Mouse (Mus musculus) T-helper 17 cell (primary cell): ENCODE results near the gene Hes7.

ENCODE experiments used
- in situ Hi-C, 2 experiments: fragments of 300-600 bp; cut with MboI, MseI; formaldehyde crosslinking; loops; 1 replicate in 1 of 2; 2 replicates in 1 of 2; pipeline ENCODE4 v1.15.1; 2025; ENCODE audit warnings: high pct_unique_total_duplicates in 2 of 2

The Hes7 gene

GRCm38 (mm10) chr11:69126706-69127095, 6.5 kb downstream of the Hes7 start:
- in situ Hi-C loops: loop anchor here in 1 of 2 experiments (10.0 kb wide), 1 partner anchor 272 kb away; no protein-coding TSS in a partner anchor

GRCm38 (mm10) chr11:69128426-69129122, 8.4 kb downstream of the Hes7 start:
- in situ Hi-C loops: loop anchor here in 1 of 2 experiments (10.0 kb wide), 1 partner anchor 274 kb away; no protein-coding TSS in a partner anchor

DNA sequence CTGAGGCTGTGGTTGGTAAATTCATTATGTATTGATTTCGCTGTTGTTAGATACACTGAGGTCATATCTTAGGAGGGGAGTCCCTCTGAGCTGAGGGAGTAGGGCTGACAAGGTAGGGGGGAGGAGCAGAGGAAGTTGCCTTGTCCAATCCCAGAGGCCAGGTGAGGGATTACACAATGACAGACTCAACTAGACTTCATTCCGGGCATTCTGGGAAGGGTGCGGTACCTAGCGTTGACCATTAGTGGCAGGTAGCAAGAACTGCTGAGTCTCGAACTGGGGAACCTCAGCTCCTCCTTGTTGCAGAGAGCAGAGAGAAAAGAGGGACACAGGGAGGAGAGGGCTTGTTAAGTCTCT, 13.3 kb downstream of the Hes7 start:
- in situ Hi-C loops: no loop called here

DNA sequence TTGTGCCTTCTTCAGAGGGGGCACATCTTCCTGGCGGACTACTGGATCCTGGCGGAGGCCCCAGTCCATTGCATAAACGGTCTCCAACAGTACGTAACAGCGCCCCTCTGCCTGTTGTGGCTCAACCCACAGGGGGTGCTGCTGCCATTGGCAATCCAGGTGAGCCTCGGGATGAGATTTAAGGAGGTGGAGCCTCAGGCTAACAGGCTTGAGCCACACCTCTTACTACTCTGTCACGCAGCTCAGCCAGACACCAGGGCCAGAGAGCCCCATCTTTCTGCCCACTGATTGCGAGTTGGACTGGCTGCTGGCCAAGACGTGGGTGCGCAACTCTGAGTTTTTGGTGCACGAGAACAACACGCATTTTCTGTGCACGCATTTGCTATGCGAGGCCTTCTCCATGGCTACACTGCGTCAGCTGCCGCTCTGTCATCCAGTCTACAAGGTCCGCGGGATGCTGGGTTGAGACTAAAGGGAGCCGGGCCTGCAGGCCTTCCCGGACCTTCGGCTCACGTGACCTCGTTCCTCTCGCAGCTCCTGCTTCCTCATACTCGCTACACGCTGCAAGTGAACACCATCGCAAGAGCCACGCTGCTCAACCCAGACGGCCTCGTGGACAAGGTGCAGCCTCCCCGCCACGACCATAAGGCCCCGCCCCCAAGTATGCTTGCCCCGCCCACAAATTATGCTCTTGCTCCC, 13.9 kb downstream of the Hes7 start:
- in situ Hi-C loops: no loop called here

GRCm38 (mm10) chr11:69134622-69134968, 14.4 kb downstream of the Hes7 start:
- in situ Hi-C loops: no loop called here

DNA sequence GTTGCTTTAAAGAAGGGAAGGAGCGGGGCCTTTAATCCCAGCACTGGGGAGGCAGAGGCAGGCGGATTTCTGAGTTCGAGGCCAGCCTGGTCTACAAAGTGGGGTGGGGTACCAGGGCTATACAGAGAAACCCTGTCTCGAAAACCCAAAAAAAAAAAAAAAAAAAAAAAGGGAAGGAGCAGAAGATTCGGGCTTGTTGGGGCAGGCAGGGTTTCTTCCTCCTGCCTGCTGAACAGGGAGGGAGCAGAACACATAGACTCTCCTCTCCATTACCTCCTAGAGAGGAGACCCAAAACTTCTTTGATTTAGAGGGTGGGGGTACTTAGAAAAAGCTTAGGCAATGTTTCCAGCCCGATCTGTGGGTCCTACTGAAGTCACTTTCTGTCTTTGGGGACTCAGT, 15.2 kb downstream of the Hes7 start:
- in situ Hi-C loops: no loop called here

DNA sequence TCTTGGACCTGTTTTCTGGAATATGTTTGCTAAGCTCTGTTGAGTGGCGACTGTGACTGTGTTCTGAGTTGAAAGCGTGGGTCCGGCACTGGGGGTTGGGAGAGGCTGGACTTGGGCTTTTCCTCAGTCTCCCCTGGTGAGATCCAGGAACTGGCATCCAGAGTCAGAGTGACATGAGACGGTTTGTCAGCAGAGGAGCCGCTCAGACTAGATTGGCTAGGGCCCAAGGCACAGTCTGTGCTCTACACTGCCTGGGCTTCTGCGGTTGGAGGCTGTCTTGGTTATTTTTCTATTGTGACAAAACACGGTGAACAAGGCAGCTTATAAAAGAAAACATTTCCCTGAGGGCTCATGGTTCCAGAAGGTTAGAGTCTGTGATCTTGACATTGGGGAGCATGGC, 27.3 kb downstream of the Hes7 start:
- in situ Hi-C loops: no loop called here

- in situ Hi-C loops: no loop called here
These were observed 28.3 kb downstream of the Hes7 start for GRCm38 (mm10) chr11:69148451-69148960.

GRCm38 (mm10) chr11:69149728-69150127, 29.5 kb downstream of the Hes7 start:
- in situ Hi-C loops: no loop called here

DNA sequence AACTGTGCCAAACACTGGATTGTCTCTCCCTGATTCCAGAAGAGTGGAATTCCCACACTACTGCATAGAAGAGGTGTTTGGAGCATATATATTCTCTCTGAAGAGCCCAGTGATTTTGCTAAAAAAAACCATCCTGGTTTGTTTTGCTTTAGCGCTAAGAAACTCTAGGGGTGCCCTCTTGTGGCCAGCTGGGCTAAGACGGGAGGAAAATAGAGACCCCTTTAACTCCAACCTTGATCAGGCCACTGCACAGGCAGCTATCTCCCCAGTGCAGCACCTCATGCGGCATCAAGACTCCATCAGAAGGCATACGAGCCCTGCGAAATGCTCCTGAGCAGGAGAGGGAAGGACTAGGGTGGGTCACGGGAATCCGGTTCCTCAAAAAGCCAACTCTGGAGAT, 30.2 kb downstream of the Hes7 start:
- in situ Hi-C loops: no loop called here

GRCm38 (mm10) chr11:69151004-69151403, 30.8 kb downstream of the Hes7 start:
- in situ Hi-C loops: no loop called here

DNA sequence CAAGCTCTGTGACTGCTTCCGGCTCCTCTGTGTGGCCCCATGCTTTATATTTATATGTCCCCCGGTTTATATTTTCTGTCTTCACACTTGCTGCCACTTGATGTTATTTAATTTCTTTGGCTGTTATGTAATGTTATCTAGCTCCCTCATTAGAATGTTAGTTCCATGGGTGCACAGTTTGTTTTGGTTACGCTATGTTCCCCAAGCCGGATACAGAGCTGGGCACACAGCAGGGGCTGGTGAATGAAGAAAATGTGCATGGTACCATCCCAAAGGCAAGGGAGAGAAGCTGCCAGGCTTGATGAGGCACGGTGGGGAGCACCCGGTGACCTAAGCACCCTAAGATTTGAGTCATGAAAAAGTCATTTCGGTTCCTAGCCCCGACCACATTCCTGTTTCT, 33.6 kb downstream of the Hes7 start:
- in situ Hi-C loops: no loop called here

DNA sequence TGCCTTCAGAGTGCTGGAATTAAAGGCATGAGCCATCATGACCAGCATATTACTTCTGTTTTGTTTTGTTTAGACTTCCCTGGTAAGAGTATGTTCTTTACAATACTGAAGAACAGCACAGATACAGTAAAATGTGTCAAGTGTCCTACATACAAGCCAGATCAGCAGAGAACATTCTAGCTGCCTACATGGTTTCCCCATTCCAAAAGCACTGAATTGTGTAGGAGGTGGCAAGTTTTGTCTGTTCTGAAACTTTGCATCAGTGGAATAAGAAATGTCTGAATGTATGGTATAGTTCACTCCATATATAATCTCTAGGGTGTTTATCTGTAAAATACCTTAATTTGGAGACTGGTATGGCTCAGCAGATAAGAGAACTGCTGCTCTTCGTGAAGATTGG, 35.1 kb downstream of the Hes7 start:
- in situ Hi-C loops: no loop called here

DNA sequence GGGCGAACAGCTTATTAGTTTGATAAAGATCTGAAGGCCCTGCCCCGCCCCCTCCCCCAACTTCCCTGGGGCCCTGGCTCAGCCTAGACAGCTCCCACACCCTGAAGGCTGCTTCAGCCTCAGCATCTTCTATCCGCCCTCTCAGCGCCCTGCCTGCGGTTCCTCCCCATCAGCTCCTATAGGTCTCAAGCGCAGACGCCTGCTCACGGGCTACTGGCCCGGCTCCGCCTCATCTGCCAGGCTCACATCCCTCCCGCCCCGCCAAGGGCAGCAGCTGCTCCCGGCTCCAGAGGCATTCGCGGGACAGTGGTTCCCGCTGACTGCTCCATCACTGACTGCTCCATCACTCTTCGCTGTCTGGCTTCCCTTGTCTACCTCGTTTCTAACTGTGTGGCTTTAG, 36.6 kb downstream of the Hes7 start, which contains the start of gene Alox12b:
Gene Alox12b, plus strand, starts transcription at position 190 of the 400 bp plus-strand sequence.
- in situ Hi-C loops: no loop called here

- in situ Hi-C loops: loop anchor here in 1 of 2 experiments (10.0 kb wide), 1 partner anchor 1055 kb away; no protein-coding TSS in a partner anchor
These were observed 49.1 kb downstream of the Hes7 start for GRCm38 (mm10) chr11:69169313-69169712.

GRCm38 (mm10) chr11:69171626-69172025, 51.4 kb downstream of the Hes7 start:
- in situ Hi-C loops: no loop called here

DNA sequence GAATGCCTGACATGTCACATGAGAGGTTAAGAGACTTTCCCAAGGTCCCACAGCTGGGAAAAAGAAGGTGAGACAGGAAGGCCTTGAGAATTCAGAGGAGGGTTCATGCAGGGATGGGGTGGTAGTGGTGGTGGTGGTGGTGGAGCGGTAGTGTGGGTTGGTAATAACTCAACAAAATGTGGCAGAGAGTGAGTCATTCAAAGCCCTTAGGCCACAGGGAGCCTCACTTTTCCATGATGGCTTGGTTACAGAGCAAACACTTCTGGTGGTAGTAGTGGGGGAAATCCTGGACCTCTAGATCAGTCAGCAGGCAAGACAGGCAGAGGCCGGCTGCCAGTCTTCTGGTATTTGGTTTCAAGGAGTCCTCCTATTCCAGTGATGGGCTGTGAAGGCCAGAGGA, 52.4 kb downstream of the Hes7 start:
- in situ Hi-C loops: no loop called here
